Mouse (Mus musculus) lung, postnatal 0 days (tissue): ENCODE measurements around the gene Nrk.

Experiments
- CTCF ChIP-seq: IDR thresholded peaks from 2 replicates; pipeline ENCODE4 v1.5.1; 2016; ENCODE audit warnings: antibody characterized with exemption, mild to moderate bottlenecking
- EP300 ChIP-seq: IDR thresholded peaks from 2 replicates; pipeline ENCODE4 v1.6.1; 2016; ENCODE audit warnings: antibody characterized with exemption, mild to moderate bottlenecking, control low read depth

DNA sequence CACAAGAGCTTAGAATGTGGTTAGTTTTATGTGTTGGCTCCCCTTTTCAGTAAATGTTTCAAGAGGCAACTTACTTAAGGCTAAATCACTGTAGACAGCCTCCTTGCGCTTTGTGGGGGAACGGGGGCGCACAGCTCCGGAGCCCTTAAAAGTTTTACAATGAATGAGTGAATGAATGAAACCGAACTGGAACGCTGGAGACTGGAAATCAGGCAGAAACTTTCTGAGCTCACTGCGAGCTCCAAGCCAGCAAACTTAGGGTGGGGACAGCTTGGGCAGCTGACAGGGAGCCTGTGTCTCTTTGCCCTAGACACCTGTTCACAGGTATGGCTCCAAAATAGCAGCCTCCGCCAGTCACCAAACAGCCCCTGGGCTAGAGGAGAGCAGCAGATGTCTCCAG is 864 bp upstream of the Nrk start:
- no peak for TF ChIP-seq CTCF
- no peak for TF ChIP-seq EP300
